Mouse (Mus musculus): ENCODE measurements around the gene Wars2. TPM values are rescaled to one million over a fixed set of nuclear protein-coding genes. Genes with fewer than 3 reads are reported as not detected.

The Wars2 gene
- total RNA-seq, 2 experiments from 2014 or later = 7.6 to 7.9 TPM

GRCm38 (mm10) chr3:99263471-99263903 lies 122.6 kb downstream of the Wars2 start:
- no peak for DNase-seq (ENCODE audit: low spot score in 2 of 2)

GRCm38 (mm10) chr3:99264695-99265094 lies 123.8 kb downstream of the Wars2 start:
- no peak for DNase-seq (ENCODE audit: low spot score in 2 of 2)

- no peak for DNase-seq (ENCODE audit: low spot score in 2 of 2)
Measured at GRCm38 (mm10) chr3:99266752-99267303, 126.0 kb downstream of the Wars2 start.

GRCm38 (mm10) chr3:99277973-99278580 lies 137.2 kb downstream of the Wars2 start:
- DNase-seq (ENCODE audit: low spot score in 2 of 2) = no peak

GRCm38 (mm10) chr3:99279718-99280117 lies 138.8 kb downstream of the Wars2 start:
- DNase-seq (ENCODE audit: low spot score in 2 of 2) = no peak

GRCm38 (mm10) chr3:99281453-99281852 lies 140.6 kb downstream of the Wars2 start:
- no peak for DNase-seq (ENCODE audit: low spot score in 2 of 2)

- no peak for DNase-seq (ENCODE audit: low spot score in 2 of 2)
Measured at GRCm38 (mm10) chr3:99288302-99288701, 147.4 kb downstream of the Wars2 start.

Small RNA genes within 50 kb of the gene (microRNA-seq; reads per million reads assigned to microRNA genes)
- not detected for gene Mir6481

Other genes with a start within 250 kb of the Wars2 start
- gene Hao2, start 247.8 kb upstream of the Wars2 start, total RNA-seq (2021) = under 1 TPM in 1 of 2 experiments, not detected in 1; 0.34 TPM
- gene Tbx15, start 99.3 kb downstream of the Wars2 start, total RNA-seq (2021) = 100 to 1,000 TPM; 111 to 117 TPM